Mouse (Mus musculus) kidney, embryonic 15.5 days (tissue): Measurements from ENCODE around the gene Gm5426. TPM values are rescaled to one million over a fixed set of nuclear protein-coding genes. Genes with fewer than 3 reads are reported as not detected.
"Not testable (repeated sequence)": the region's sequence is repeated elsewhere in the genome, so short reads cannot be mapped to it uniquely, and the experiment has no call there.

Experiments
- ATAC-seq: fragments of 200-750 bp; cut with Nextera tagmentation; replicated peaks from 2 replicates; pipeline ENCODE4 v1.8.0; 2017; ENCODE audit warnings: moderate TSS enrichment; ENCODE audit not compliant: low FRiP score
- H3K27ac ChIP-seq: fragments of 300-500 bp; sonication (generic); 2 replicates; pipeline ENCODE4 v1.5.1; 2015; ENCODE audit warnings: mild to moderate bottlenecking, inconsistent platforms
- H3K27me3 ChIP-seq: fragments of 300-500 bp; sonication (generic); 2 replicates; pipeline ENCODE4 v1.6.1; 2015; ENCODE audit warnings: inconsistent platforms
- H3K36me3 ChIP-seq: fragments of 300-500 bp; sonication (generic); 2 replicates; pipeline ENCODE4 v1.6.1; 2015; ENCODE audit warnings: inconsistent platforms
- H3K4me1 ChIP-seq: fragments of 300-500 bp; sonication (generic); 2 replicates; pipeline ENCODE4 v1.6.1; 2015; ENCODE audit warnings: inconsistent platforms
- H3K4me2 ChIP-seq: fragments of 300-500 bp; sonication (generic); 2 replicates; pipeline ENCODE4 v1.6.1; 2015; ENCODE audit warnings: moderate library complexity, mild to moderate bottlenecking, inconsistent platforms
- H3K4me3 ChIP-seq: fragments of 300-500 bp; sonication (generic); replicated peaks from 2 replicates; pipeline ENCODE4 v1.5.1; 2015; ENCODE audit warnings: mild to moderate bottlenecking, inconsistent platforms
- H3K9ac ChIP-seq: fragments of 300-500 bp; sonication (generic); 2 replicates; pipeline ENCODE4 v1.6.1; 2015; ENCODE audit warnings: mild to moderate bottlenecking, inconsistent platforms
- H3K9me3 ChIP-seq: fragments of 300-500 bp; sonication (generic); replicated peaks from 2 replicates; pipeline ENCODE4 v1.6.1; 2016; ENCODE audit warnings: inconsistent platforms
- WGBS: fragments of 180-500 bp; shearing (Covaris S2); methylation state at CpG from one replicate; pipeline ENCODE4 v1.1.7; 2015; ENCODE audit warnings: mixed read lengths; 5-methylcytosine and 5-hydroxymethylcytosine counted together
- polyA plus RNA-seq: library from polyadenylated mRNA; unstranded; fragments of >200 nt; fragmentation: Nextera tagmentation; extraction: Ambion mirVana; gene quantifications from 2 replicates; pipeline ENCODE4 v1.2.1, GENCODE M21; 2015

Gene Gm5426
- not detected in 2 replicates for polyA plus RNA-seq

- not testable (repeated sequence) for H3K4me2 ChIP-seq, H3K9me3 ChIP-seq, H3K27ac ChIP-seq, ATAC-seq, H3K36me3 ChIP-seq, H3K4me3 ChIP-seq, H3K4me1 ChIP-seq, H3K27me3 ChIP-seq, H3K9ac ChIP-seq
- WGBS, result 91% methylated on average over 6 of the region's 6 CpGs
Measured at GRCm38 (mm10) chr10:96136451-96136850, at the start of gene Gm5426. Gene Gm5426, plus strand, starts transcription at chr10:96136603.

- H3K27ac ChIP-seq, result no peak overlapping the region
- H3K9ac ChIP-seq, result no peak overlapping the region
- H3K4me3 ChIP-seq, result no peak overlapping the region
- no peaks in the 10 kb centered on the region for H3K27me3 ChIP-seq
- H3K9me3 ChIP-seq, result no peaks in the 10 kb centered on the region
- H3K4me1 ChIP-seq, result no peaks in the 10 kb centered on the region
- 73% methylated on average over 1 of the region's 1 CpGs for WGBS
- no peak overlapping the region for H3K4me2 ChIP-seq
- ATAC-seq, result no peak
- H3K36me3 ChIP-seq, result no peaks in the 10 kb centered on the region
Measured at GRCm38 (mm10) chr10:96089744-96090143, 46.7 kb upstream of the Gm5426 start.

- H3K4me1 ChIP-seq, result no peaks in the 10 kb centered on the region
- H3K36me3 ChIP-seq, result no peaks in the 10 kb centered on the region
- no peak overlapping the region for H3K4me2 ChIP-seq
- H3K9ac ChIP-seq, result no peak overlapping the region
- H3K4me3 ChIP-seq, result no peak overlapping the region
- H3K27ac ChIP-seq, result no peak overlapping the region
- no peaks in the 10 kb centered on the region for H3K27me3 ChIP-seq
- H3K9me3 ChIP-seq, result no peaks in the 10 kb centered on the region
- ATAC-seq, result no peak
- WGBS, result 77% methylated on average over 3 of the region's 3 CpGs
Measured at GRCm38 (mm10) chr10:96090388-96090787, 46.0 kb upstream of the Gm5426 start.

- ATAC-seq, result no peak
- Histone ChIP-seq H3K36me3 (no peaks in the 10 kb centered on the region), H3K4me3 (no peak overlapping the region), H3K9me3 (no peaks in the 10 kb centered on the region), H3K9ac (no peak overlapping the region), H3K27ac (no peak overlapping the region), H3K4me1 (no peaks in the 10 kb centered on the region), H3K27me3 (no peaks in the 10 kb centered on the region), H3K4me2 (no peak overlapping the region)
- 47% methylated on average over 2 of the region's 2 CpGs for WGBS
Measured at GRCm38 (mm10) chr10:96093890-96094531, 42.4 kb upstream of the Gm5426 start.

- no peaks in the 10 kb centered on the region for H3K9me3 ChIP-seq
- H3K4me2 ChIP-seq, result no peak overlapping the region
- H3K36me3 ChIP-seq, result no peaks in the 10 kb centered on the region
- H3K27me3 ChIP-seq, result no peaks in the 10 kb centered on the region
- H3K4me3 ChIP-seq, result no peak overlapping the region
- 71% methylated on average over 2 of the region's 2 CpGs for WGBS
- no peaks in the 10 kb centered on the region for H3K4me1 ChIP-seq
- no peak overlapping the region for H3K9ac ChIP-seq
- no peak for ATAC-seq
- H3K27ac ChIP-seq, result no peak overlapping the region
Measured at GRCm38 (mm10) chr10:96094559-96094958, 41.8 kb upstream of the Gm5426 start.

GRCm38 (mm10) chr10:96096730-96097129 lies 39.7 kb upstream of the Gm5426 start:
- Histone ChIP-seq H3K4me1 (no peaks in the 10 kb centered on the region), H3K27ac (no peak overlapping the region), H3K4me3 (no peak overlapping the region), H3K4me2 (no peak overlapping the region), H3K36me3 (no peaks in the 10 kb centered on the region), H3K9ac (no peak overlapping the region), H3K27me3 (no peaks in the 10 kb centered on the region), H3K9me3 (no peaks in the 10 kb centered on the region)
- WGBS, result 85% methylated on average over 7 of the region's 7 CpGs
- no peak for ATAC-seq

GRCm38 (mm10) chr10:96101035-96101434 lies 35.4 kb upstream of the Gm5426 start:
- no peaks in the 10 kb centered on the region for H3K9me3 ChIP-seq
- no peaks in the 10 kb centered on the region for H3K36me3 ChIP-seq
- H3K4me2 ChIP-seq, result no peak overlapping the region
- WGBS, result 59% methylated on average over 4 of the region's 4 CpGs
- H3K4me3 ChIP-seq, result no peak overlapping the region
- no peaks in the 10 kb centered on the region for H3K27me3 ChIP-seq
- ATAC-seq, result no peak
- H3K4me1 ChIP-seq, result no peaks in the 10 kb centered on the region
- H3K9ac ChIP-seq, result no peak overlapping the region
- no peak overlapping the region for H3K27ac ChIP-seq

GRCm38 (mm10) chr10:96104158-96104557 lies 32.2 kb upstream of the Gm5426 start:
- WGBS, result 42% methylated on average over 3 of the region's 3 CpGs
- no peak for ATAC-seq
- Histone ChIP-seq H3K4me2 (no peak overlapping the region), H3K9ac (no peak overlapping the region), H3K36me3 (no peaks in the 10 kb centered on the region), H3K9me3 (no peaks in the 10 kb centered on the region), H3K27me3 (no peaks in the 10 kb centered on the region), H3K27ac (no peak overlapping the region), H3K4me1 (no peaks in the 10 kb centered on the region), H3K4me3 (no peak overlapping the region)

- Histone ChIP-seq H3K27ac (no peak overlapping the region), H3K4me2 (no peak overlapping the region), H3K4me3 (no peak overlapping the region), H3K27me3 (no peaks in the 10 kb centered on the region), H3K9me3 (no peaks in the 10 kb centered on the region), H3K36me3 (no peaks in the 10 kb centered on the region), H3K4me1 (no peaks in the 10 kb centered on the region), H3K9ac (no peak overlapping the region)
- 87% methylated on average over 4 of the region's 4 CpGs for WGBS
- no peak for ATAC-seq
Measured at GRCm38 (mm10) chr10:96104624-96105023, 31.8 kb upstream of the Gm5426 start.

- ATAC-seq, result no peak
- Histone ChIP-seq H3K9me3 (no peaks in the 10 kb centered on the region), H3K27ac (no peak overlapping the region), H3K4me1 (no peaks in the 10 kb centered on the region), H3K36me3 (no peaks in the 10 kb centered on the region), H3K4me3 (no peak overlapping the region), H3K27me3 (no peaks in the 10 kb centered on the region), H3K4me2 (no peak overlapping the region), H3K9ac (no peak overlapping the region)
- WGBS, result 82% methylated on average over 2 of the region's 2 CpGs
Measured at GRCm38 (mm10) chr10:96105124-96105523, 31.3 kb upstream of the Gm5426 start.

GRCm38 (mm10) chr10:96106972-96107720 lies 29.3 kb upstream of the Gm5426 start:
- H3K36me3 ChIP-seq, result no peaks in the 10 kb centered on the region
- H3K27ac ChIP-seq, result no peak overlapping the region
- no peaks in the 10 kb centered on the region for H3K9me3 ChIP-seq
- no peaks in the 10 kb centered on the region for H3K27me3 ChIP-seq
- no peaks in the 10 kb centered on the region for H3K4me1 ChIP-seq
- ATAC-seq, result no peak
- H3K4me3 ChIP-seq, result no peak overlapping the region
- WGBS, result 69% methylated on average over 4 of the region's 4 CpGs
- H3K4me2 ChIP-seq, result no peak overlapping the region
- no peak overlapping the region for H3K9ac ChIP-seq

- Histone ChIP-seq H3K9ac (no peak overlapping the region), H3K4me1 (no peaks in the 10 kb centered on the region), H3K4me2 (no peak overlapping the region), H3K36me3 (no peaks in the 10 kb centered on the region), H3K4me3 (no peak overlapping the region), H3K27ac (no peak overlapping the region), H3K27me3 (no peaks in the 10 kb centered on the region), H3K9me3 (no peaks in the 10 kb centered on the region)
- WGBS, result 41% methylated on average over 1 of the region's 1 CpGs
- ATAC-seq, result no peak
Measured at GRCm38 (mm10) chr10:96107825-96108224, 28.6 kb upstream of the Gm5426 start.
